In the genomic region with DNA sequence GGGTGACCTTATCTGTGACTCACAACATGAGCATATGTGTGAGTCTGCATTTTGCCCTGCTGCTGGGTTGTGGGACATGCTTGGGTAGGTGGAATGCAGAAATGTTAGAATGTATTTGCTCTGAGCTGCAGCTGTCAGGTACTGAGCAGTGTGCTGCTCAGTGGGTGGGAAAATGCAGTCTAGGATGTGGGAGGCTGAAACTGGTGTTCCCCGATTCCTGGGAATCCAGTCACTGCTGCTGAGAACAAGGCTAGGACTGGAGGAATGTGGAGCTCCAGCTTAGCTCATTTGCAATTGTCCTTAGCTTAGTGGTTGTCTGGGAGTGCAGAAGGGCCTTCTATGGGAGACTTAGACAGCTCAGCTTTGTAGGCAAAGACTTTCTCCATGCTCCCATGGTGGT, we compare ENCODE assay signal across 37 mouse cellular contexts. TPM values are rescaled to one million over a fixed set of nuclear protein-coding genes. Genes with fewer than 3 reads are reported as not detected.
"Had no signal": no experiment of that assay in that cellular context is flagged by ENCODE, and none has a peak within 500 bp of the region (broad histone marks: within the 10 kb centered on the region; RNA-seq: fewer than 3 reads in every experiment).

No protein-coding gene starts in this region.

- H3K27ac ChIP-seq: heart, adult 2 months; heart, embryonic 13.5 days; heart, embryonic 15.5 days; hindbrain, embryonic 14.5 days; intestine, embryonic 15.5 days; layer of hippocampus, adult 2 months; limb, embryonic 10.5 days; limb, embryonic 12.5 days; liver, embryonic 13.5 days; liver, embryonic 15.5 days had no signal

- H3K4me3 ChIP-seq: heart, adult 2 months; heart, embryonic 13.5 days; heart, embryonic 15.5 days; intestine, embryonic 15.5 days; layer of hippocampus, adult 2 months; limb, embryonic 10.5 days; limb, embryonic 12.5 days; liver, embryonic 13.5 days; liver, embryonic 15.5 days had no signal

- H3K4me2 ChIP-seq: heart, embryonic 11.5 days; heart, embryonic 13.5 days; heart, embryonic 15.5 days; hindbrain, embryonic 14.5 days; intestine, embryonic 15.5 days; limb, embryonic 12.5 days; liver, embryonic 11.5 days; liver, embryonic 13.5 days; liver, embryonic 15.5 days had no signal

- H3K9ac ChIP-seq: heart, embryonic 13.5 days; heart, embryonic 15.5 days; hindbrain, embryonic 14.5 days; intestine, embryonic 15.5 days; limb, embryonic 12.5 days; liver, embryonic 13.5 days; liver, embryonic 15.5 days had no signal

- DNase-seq: gastrocnemius, postnatal 14 days; gastrocnemius, postnatal 36 days; heart, adult 11 months; heart, adult 2 months; heart, postnatal 14 days; heart, postnatal 36 days; kidney, adult 18-20 months; kidney, adult 8-10 months; kidney, postnatal 10 days; kidney, postnatal 4 days; liver; liver, embryonic 13.5 days had no signal

- H3K36me3 ChIP-seq: heart, embryonic 13.5 days; heart, embryonic 15.5 days; intestine, embryonic 15.5 days; limb, embryonic 10.5 days; limb, embryonic 12.5 days; liver, embryonic 13.5 days; liver, embryonic 15.5 days had no signal

- H3K9me3 ChIP-seq: heart, embryonic 15.5 days; intestine, embryonic 15.5 days; liver, embryonic 13.5 days; liver, embryonic 15.5 days had no signal

- ATAC-seq: hindbrain, embryonic 16.5 days; inflammation-experienced regulatory T-cells, adult 6 months; intestine, embryonic 15.5 days; intestine, postnatal 0 days had no signal

- H3K27me3 ChIP-seq: heart, embryonic 13.5 days; heart, embryonic 15.5 days; intestine, embryonic 15.5 days; limb, embryonic 12.5 days; liver, embryonic 13.5 days; liver, embryonic 15.5 days had no signal

- H3K4me1 ChIP-seq: heart, embryonic 13.5 days; heart, embryonic 15.5 days; intestine, embryonic 15.5 days; limb, embryonic 10.5 days; limb, embryonic 12.5 days; liver, embryonic 13.5 days; liver, embryonic 15.5 days had no signal

RNA-seq across cellular contexts. Expression of a gene that starts 37.8 kb away (rescaled TPM):
- total RNA-seq: gastrocnemius, adult 18-20 months; gastrocnemius, adult 8-10 months; gastrocnemius, postnatal 14 days; gastrocnemius, postnatal 36 days; heart, adult 2 months; heart, postnatal 14 days; heart, postnatal 36 days; hematopoietic stem cell, adult 5-6 weeks; layer of hippocampus, adult 2 months; layer of hippocampus, postnatal 25 days; left cerebral cortex, adult 18-20 months; left cerebral cortex, postnatal 14 days; left cerebral cortex, postnatal 36 days had no signal
- polyA plus RNA-seq: gonadal fat pad, adult 2 months; heart, adult 2 months; heart, embryonic 11.5 days; heart, embryonic 13.5 days; heart, embryonic 15.5 days; heart, postnatal 0 days; hindbrain, embryonic 11.5 days; hindbrain, embryonic 14.5 days; hindbrain, embryonic 16.5 days; intestine, embryonic 15.5 days; intestine, postnatal 0 days; kidney, embryonic 14.5 days; kidney, embryonic 16.5 days; limb, embryonic 10.5 days; limb, embryonic 12.5 days; liver, embryonic 11.5 days; liver, embryonic 13.5 days; liver, embryonic 15.5 days had no signal
